Mouse (Mus musculus) frontal cortex, adult 2 months (tissue): Measurements from ENCODE around the gene Adcy1. TPM values are rescaled to one million over a fixed set of nuclear protein-coding genes. Genes with fewer than 3 reads are reported as not detected.

Experiments used
- DNase-seq, 2 experiments: peaks; one replicate each; pipeline ENCODE4 v3.0.0; 2022; ENCODE audit warnings: low spot score in 1 of 2; ENCODE audit errors: extremely low spot score in 1 of 2
- polyA plus RNA-seq: library from polyadenylated mRNA; depleted of rRNA; stranded (reverse); fragments of >200 nt; gene quantifications from 2 replicates; pipeline ENCODE4 v1.2.3, GENCODE M21; 2012

Gene Adcy1
- polyA plus RNA-seq, 1 experiment = 108 TPM

GRCm38 (mm10) chr11:7134319-7134718 is 71.0 kb downstream of the Adcy1 start:
- peak; percentile 38 to 83 for DNase-seq

GRCm38 (mm10) chr11:7135301-7135700 is 72.0 kb downstream of the Adcy1 start:
- DNase-seq = no peak

GRCm38 (mm10) chr11:7135763-7136162 is 72.5 kb downstream of the Adcy1 start:
- DNase-seq = no peak

DNA sequence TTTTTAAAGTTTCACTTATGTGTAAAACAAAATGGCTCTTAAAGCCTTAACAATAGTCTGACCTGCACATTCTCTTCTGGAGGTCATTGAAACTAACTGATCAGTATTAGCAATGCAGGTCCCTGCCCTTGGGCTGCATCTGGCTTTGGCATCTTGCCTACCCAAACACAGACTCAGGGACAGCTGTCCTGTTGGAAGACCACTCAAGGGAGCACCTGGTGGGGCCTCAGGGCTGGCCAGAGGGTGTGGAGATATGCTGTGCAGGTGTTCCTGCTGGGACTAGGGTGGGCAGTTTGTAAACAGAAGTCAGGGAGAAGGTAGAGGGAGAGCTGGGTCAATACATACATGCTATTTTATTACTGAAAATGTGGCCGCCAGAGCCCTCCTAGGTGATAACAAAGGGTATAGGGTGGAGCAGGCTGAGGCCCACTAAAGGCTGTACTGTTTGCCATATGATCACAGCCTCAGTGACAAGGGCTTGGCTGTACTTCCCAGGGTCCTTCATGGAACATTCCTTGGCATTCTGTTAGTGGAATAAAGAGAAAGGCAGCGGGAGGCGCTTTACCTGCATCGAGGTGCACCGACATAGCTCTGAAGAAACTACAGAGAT is 73.1 kb downstream of the Adcy1 start:
- DNase-seq = no peak

GRCm38 (mm10) chr11:7138370-7138769 is 75.1 kb downstream of the Adcy1 start:
- DNase-seq = no peak

- peak in 1 of 2 experiments; percentile 72 for DNase-seq
Measured at GRCm38 (mm10) chr11:7140449-7140848, 77.2 kb downstream of the Adcy1 start.

- no peak for DNase-seq
Measured at GRCm38 (mm10) chr11:7142725-7143124, 79.4 kb downstream of the Adcy1 start.

DNA sequence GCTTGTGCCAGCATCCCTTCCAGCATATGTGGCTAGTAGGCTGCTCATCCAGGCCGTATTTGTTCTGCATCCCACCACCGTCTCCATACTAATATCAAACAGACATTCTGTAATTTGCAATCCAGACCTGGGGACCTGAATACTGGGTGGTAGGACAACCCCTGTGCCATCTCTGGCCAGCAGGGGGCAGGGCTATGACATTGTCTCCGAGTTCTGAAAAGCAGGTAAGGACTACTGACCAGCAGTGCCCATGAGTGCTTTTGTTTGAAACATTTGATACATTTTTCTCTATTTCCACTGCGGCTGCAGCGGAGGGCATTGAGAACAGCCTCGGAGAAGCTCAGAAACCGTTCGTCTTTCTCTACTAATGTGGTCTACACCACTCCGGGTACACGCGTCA is 81.1 kb downstream of the Adcy1 start:
- DNase-seq = peak in 1 of 2 experiments; percentile 45

DNA sequence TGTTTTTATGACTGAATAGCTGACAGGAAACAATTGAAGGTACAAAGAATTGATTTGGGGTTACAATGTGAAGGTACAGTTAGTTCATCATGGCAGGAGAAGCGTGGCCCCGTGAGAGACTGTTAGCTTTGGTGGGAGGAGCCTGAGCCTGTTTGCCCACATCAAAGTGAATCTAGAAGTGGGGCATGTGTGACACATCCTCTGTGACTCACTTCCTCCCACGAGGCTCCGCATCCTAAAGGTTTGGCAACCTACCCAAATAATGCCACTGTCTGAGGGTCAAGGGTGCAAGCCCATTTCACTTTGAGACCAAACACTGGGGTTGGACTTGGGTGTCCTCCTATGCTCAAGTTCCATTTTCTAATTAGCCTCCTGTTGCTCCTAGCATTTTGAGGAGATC is 81.9 kb downstream of the Adcy1 start:
- DNase-seq = peak in 1 of 2 experiments; percentile 71

DNA sequence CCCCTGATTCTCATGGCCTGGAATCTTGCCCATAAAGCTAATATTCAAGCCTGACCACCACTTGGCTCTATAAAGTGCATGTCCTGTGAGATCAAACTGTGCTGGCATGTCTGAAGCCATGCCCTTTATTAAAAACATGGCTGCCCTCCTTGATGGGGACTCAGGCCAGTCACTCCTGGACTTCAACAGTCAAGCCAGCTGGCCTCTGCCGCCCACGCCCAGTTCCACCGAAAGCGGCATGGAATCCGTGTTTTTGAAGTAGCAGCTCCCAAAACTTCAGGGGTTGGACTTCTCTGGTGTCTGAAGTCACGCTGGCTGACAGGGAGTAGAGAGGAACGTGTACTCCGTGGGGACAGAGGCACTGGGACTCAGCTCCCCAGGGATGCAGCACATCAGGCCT is 84.2 kb downstream of the Adcy1 start:
- DNase-seq = no peak

GRCm38 (mm10) chr11:7147945-7148344 is 84.7 kb downstream of the Adcy1 start:
- DNase-seq = no peak

DNA sequence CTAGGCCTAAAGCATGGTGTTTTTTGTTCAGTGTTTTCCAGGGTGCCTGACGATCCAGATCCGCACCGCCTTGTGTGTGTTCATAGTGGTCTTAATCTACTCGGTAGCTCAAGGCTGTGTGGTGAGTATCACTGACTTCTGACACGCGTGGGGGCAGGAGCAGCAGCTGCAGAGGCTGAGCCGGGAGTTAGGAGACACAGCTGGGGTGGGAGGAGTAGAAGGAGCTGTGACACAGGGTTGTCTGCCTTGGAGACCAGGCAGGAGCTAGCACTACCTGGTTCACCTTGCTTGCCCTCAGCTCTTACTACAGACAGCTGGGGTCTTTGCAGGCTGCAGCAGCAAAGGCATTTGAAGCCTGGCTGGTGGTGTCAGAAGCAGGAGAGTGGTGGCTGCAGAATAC is 86.2 kb downstream of the Adcy1 start:
- DNase-seq = no peak

DNA sequence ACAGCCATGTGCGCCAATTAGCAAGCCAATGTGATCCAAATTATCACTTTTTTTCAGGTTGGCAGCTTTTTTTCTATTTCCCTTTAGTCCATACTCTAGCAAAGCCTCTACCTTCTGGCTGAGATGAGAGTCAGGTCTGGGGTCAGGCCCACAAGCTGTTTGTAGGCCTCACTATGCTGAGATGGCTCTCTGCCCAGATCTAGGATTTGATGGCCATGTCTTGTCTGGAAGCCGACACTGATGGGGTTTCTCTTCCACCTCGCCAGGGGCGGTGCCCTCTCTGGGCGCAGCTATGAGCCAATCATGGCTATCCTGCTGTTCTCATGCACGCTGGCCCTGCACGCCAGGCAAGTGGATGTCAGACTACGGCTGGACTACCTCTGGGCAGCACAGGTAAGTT is 87.2 kb downstream of the Adcy1 start:
- no peak for DNase-seq

GRCm38 (mm10) chr11:7152371-7152770 is 89.1 kb downstream of the Adcy1 start:
- DNase-seq = no peak

DNA sequence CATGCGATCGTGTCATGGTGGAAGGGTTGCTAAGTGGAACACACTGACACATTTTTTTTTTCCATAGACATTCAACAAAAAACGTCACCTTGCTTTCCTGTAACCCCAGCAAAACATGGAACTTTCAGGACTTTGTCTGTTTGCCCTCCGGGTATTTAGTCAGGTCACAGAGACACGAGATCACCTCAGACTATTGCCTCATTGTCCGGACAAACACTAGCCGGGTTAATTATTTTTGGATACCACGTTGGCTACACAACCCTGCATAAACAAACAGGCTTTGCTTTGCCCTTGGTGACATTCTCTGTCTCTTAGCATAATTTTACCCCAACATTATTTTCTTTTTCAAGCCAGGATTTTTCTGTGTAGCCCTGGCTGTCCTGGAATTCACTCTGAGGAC is 89.8 kb downstream of the Adcy1 start:
- no peak for DNase-seq

DNA sequence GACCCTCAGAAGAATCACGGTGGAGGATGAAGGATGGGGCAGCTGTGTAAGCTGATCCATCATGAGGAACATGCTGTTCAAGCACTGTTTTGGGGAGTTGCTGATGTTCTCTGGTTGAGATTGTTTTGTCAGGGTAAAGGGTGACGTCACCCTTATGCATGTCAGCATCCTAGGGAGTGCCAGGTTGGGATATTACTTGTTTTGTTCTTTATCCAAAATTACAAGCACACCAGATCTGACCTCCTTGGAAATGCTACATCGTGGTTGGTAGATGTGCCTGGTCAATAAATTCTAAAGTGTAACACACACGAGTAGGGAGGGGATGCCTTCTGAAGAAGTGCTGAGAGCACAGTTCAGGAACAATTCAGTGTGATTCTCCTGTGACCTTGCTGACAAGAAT is 93.1 kb downstream of the Adcy1 start:
- DNase-seq = no peak

- DNase-seq = no peak
Measured at GRCm38 (mm10) chr11:7158196-7158595, 94.9 kb downstream of the Adcy1 start.

DNA sequence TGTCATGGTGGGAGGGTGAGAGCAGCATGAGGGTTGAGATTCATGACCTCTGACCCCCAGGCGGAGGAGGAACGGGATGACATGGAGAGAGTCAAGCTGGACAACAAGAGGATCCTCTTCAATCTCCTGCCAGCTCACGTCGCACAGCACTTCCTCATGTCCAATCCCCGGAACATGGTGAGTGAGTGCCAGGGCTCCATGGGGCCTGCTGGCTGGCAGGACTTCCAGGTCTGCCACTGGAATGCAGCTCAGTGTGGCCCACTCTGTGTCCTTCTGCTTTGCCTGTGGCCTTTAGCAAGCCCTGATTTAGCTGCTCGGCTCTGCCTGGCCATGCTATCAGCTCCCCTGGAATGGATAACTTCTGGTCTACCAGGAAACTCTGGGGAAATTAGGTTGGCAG is 96.9 kb downstream of the Adcy1 start:
- no peak for DNase-seq

DNA sequence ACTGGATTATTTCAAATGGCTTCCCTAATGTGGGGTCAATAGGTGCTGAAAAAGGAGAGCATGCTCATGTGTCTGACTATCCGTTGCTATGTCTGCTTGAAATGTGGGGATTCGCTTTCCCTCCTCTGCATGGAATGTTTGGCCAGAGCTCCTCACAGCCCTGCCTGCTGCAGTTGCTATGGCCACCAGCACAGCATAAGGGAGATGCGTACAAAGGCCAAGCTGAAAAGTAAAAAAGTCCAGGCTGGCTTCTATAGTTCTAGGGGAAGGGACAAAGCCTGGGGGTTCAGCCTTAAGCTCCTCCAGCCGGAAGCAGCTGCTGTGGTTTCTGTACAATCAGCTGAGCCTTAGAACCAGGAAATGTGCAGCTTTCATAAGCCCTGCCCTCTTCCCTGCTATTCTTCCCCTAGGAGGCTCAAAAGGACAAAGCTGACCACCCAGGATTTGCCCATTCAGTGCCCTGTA is 97.4 kb downstream of the Adcy1 start:
- no peak for DNase-seq

GRCm38 (mm10) chr11:7161502-7162174 is 98.3 kb downstream of the Adcy1 start:
- peak in 1 of 2 experiments; percentile 69 for DNase-seq

- no peak for DNase-seq
Measured at GRCm38 (mm10) chr11:7164416-7164815, 101.1 kb downstream of the Adcy1 start.

GRCm38 (mm10) chr11:7169645-7170044 is 106.4 kb downstream of the Adcy1 start:
- DNase-seq = no peak
